Mouse (Mus musculus) C3H10T1/2 (cell line): ENCODE results near the gene Sfr1. TPM values are rescaled to one million over a fixed set of nuclear protein-coding genes. Genes with fewer than 3 reads are reported as not detected.

Experiments
- polyA plus RNA-seq, 2 experiments: library from polyadenylated mRNA; unstranded; fragments of >200 nt; fragmentation: generic; extraction: Trizol; gene quantifications; one replicate each; pipeline ENCODE4 v1.2.1; 2012; ENCODE audit warnings: missing spikeins in 2 of 2

The Sfr1 gene
- polyA plus RNA-seq: 10 to 100 TPM; 25.5 to 67.9 TPM

GRCm38 (mm10) chr19:47731071-47731881 is at the start of gene Sfr1:
Sfr1 (plus strand) TSS chr19:47731682.

GRCm38 (mm10) chr19:47691994-47692393 is 39.5 kb upstream of the Sfr1 start, which contains the start of gene Col17a1:
Col17a1 (minus strand) TSS chr19:47692094.

Other genes starting within 250 kb of the Sfr1 start
- 10 to 100 TPM; 42.9 to 58.5 TPM for gene Stn1, start 194.2 kb upstream of the Sfr1 start, polyA plus RNA-seq
- 1 to 10 TPM in 1 of 2 experiments, under 1 TPM in 1; 0.87 to 6.2 TPM for gene Slk, start 152.0 kb upstream of the Sfr1 start, polyA plus RNA-seq
- gene Col17a1, start 39.6 kb upstream of the Sfr1 start, polyA plus RNA-seq: under 1 TPM; 0.16 to 0.93 TPM
- 100 to 1,000 TPM; 161 to 577 TPM for gene Gsto1, start 123.3 kb downstream of the Sfr1 start, polyA plus RNA-seq
- gene Gsto2, start 133.9 kb downstream of the Sfr1 start, polyA plus RNA-seq: 1 to 10 TPM; 6.8 to 9.9 TPM
- under 1 TPM; 0.02 to 0.04 TPM for gene Cfap43, start 187.6 kb downstream of the Sfr1 start, polyA plus RNA-seq
- gene Itprip, start 187.6 kb downstream of the Sfr1 start, polyA plus RNA-seq: 1 to 10 TPM; 7.6 to 9.8 TPM
- gene Cfap58, start 206.0 kb downstream of the Sfr1 start, polyA plus RNA-seq: not detected